Mouse (Mus musculus) heart, postnatal 0 days (tissue): ENCODE measurements around the gene Sumo2.

Experiments used
- CTCF ChIP-seq: IDR thresholded peaks from 2 replicates; pipeline ENCODE4 v1.5.1; 2016; ENCODE audit warnings: antibody characterized with exemption, control low read depth, low read depth
- EP300 ChIP-seq: IDR thresholded peaks from 2 replicates; pipeline ENCODE4 v1.6.1; 2016; ENCODE audit warnings: antibody characterized with exemption, low read depth

DNA sequence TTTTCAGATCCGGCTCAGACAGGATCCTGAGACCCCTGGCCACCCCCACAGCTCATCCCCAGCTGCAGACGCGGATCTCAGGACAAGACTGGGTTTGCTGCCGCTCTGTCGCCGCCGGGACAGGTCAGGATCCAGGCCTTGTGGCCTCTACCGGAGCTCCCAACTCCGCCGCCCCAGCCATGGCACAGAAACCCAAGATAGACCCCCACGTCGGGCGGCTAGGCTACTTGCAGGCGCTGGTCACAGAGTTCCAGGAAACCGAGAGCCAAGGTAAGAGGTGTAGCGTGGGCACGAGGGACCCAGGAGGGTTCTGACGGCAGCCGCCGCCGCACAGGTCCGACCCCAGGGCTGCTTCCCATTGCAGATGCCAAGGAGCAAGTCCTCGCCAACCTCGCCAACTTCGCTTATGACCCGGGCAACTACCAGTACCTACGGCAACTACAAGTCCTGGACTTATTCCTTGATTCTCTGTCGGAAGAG lies 60.3 kb downstream of the Sumo2 start:
- TF ChIP-seq CTCF = no peak
- TF ChIP-seq EP300 = no peak
